Mouse (Mus musculus) liver, postnatal 0 days (tissue): ENCODE measurements at regions not wholly inside any gene's neighbourhood (a gene's known extent, or its start where the extent isn't known, plus 50 kb on each side); places are given as distances from the start of the nearest gene placed in this dataset.

Source experiments
- ATAC-seq: fragments of 200-750 bp; cut with Nextera tagmentation; 2 replicates; pipeline ENCODE4 v1.8.0; 2017; ENCODE audit warnings: mild to moderate bottlenecking, moderate library complexity
- DNase-seq: peaks from one replicate; pipeline ENCODE4 v3.0.0-alpha.2; 2016
- H3K27ac ChIP-seq: fragments of 300-500 bp; sonication (generic); 2 replicates; pipeline ENCODE4 v1.5.1; 2014; ENCODE audit warnings: antibody characterized with exemption, moderate library complexity, mild to moderate bottlenecking, low read depth
- H3K27me3 ChIP-seq: fragments of 300-500 bp; sonication (generic); 2 replicates; pipeline ENCODE4 v1.6.1; 2014; ENCODE audit warnings: low read length, control low read depth, mixed read lengths; ENCODE audit not compliant: insufficient read depth
- H3K36me3 ChIP-seq: fragments of 300-500 bp; sonication (generic); replicated peaks from 2 replicates; pipeline ENCODE4 v1.6.1; 2014; ENCODE audit warnings: mild to moderate bottlenecking, control low read depth, low read length, moderate library complexity, mixed read lengths; ENCODE audit not compliant: insufficient read depth
- H3K4me1 ChIP-seq: fragments of 300-500 bp; sonication (generic); 2 replicates; pipeline ENCODE4 v1.6.1; 2014; ENCODE audit warnings: antibody characterized with exemption, mild to moderate bottlenecking, control low read depth; ENCODE audit not compliant: insufficient read depth
- H3K4me2 ChIP-seq: fragments of 300-500 bp; sonication (generic); 2 replicates; pipeline ENCODE4 v1.6.1; 2014; ENCODE audit warnings: low read depth, mild to moderate bottlenecking, low read length, moderate library complexity, mixed read lengths
- H3K4me3 ChIP-seq: fragments of 300-500 bp; sonication (generic); 2 replicates; pipeline ENCODE4 v1.5.1; 2014; ENCODE audit warnings: low read depth, low read length
- H3K9ac ChIP-seq: fragments of 300-500 bp; sonication (generic); replicated peaks from 2 replicates; pipeline ENCODE4 v1.6.1; 2014; ENCODE audit warnings: mild to moderate bottlenecking, moderate library complexity
- H3K9me3 ChIP-seq: fragments of 300-500 bp; sonication (generic); 2 replicates; pipeline ENCODE4 v1.6.1; 2016; ENCODE audit warnings: mild to moderate bottlenecking, control low read depth, low read length, mixed read lengths
- CTCF ChIP-seq: sonication (generic); IDR thresholded peaks from 2 replicates; pipeline ENCODE4 v1.5.1; 2016; ENCODE audit warnings: antibody characterized with exemption, low read depth
- EP300 ChIP-seq: IDR thresholded peaks from 2 replicates; pipeline ENCODE4 v1.6.1; 2016; ENCODE audit warnings: antibody characterized with exemption, low read depth, mild to moderate bottlenecking
- WGBS: fragments of 180-500 bp; shearing (Covaris S2); extraction: QIAGEN DNeasy Blood & Tissue Kit; methylation state at CpG from one replicate; pipeline ENCODE4 v1.1.7; 2014; ENCODE audit not compliant: insufficient replicate concordance; 5-methylcytosine and 5-hydroxymethylcytosine counted together

GRCm38 (mm10) chr19:15357181-15357580 is 590.0 kb downstream of the Psat1 start:
- no peak overlapping the region for H3K27ac ChIP-seq
- no peak overlapping the region for H3K4me3 ChIP-seq
- no peaks in the 10 kb centered on the region for H3K4me1 ChIP-seq
- ATAC-seq (no peak), DNase-seq (no peak)
- 68% methylated on average over 3 of the region's 3 CpGs for WGBS
- no peaks in the 10 kb centered on the region for H3K36me3 ChIP-seq
- TF ChIP-seq EP300, result no peak
- no peak for TF ChIP-seq CTCF
- no peak overlapping the region for H3K9ac ChIP-seq
- no peak overlapping the region for H3K4me2 ChIP-seq
- H3K27me3 ChIP-seq, result no peaks in the 10 kb centered on the region
- H3K9me3 ChIP-seq, result no peaks in the 10 kb centered on the region

GRCm38 (mm10) chr19:15348356-15348755 is 598.8 kb downstream of the Psat1 start:
- Histone ChIP-seq H3K27me3 (no peaks in the 10 kb centered on the region), H3K4me3 (no peak overlapping the region), H3K9ac (no peak overlapping the region), H3K36me3 (no peaks in the 10 kb centered on the region), H3K9me3 (no peaks in the 10 kb centered on the region), H3K4me2 (no peak overlapping the region), H3K4me1 (no peaks in the 10 kb centered on the region), H3K27ac (no peak overlapping the region)
- DNase-seq (no peak), ATAC-seq (no peak)
- 86% methylated on average over 3 of the region's 3 CpGs for WGBS
- no peak for TF ChIP-seq EP300
- TF ChIP-seq CTCF, result no peak

- 57% methylated on average over 1 of the region's 1 CpGs for WGBS
- H3K4me2 ChIP-seq, result no peak overlapping the region
- ATAC-seq (no peak), DNase-seq (no peak)
- H3K4me3 ChIP-seq, result no peak overlapping the region
- H3K36me3 ChIP-seq, result no peaks in the 10 kb centered on the region
- TF ChIP-seq CTCF (no peak), EP300 (no peak)
- H3K9me3 ChIP-seq, result no peaks in the 10 kb centered on the region
- no peak overlapping the region for H3K9ac ChIP-seq
- no peaks in the 10 kb centered on the region for H3K4me1 ChIP-seq
- no peak overlapping the region for H3K27ac ChIP-seq
- H3K27me3 ChIP-seq, result no peaks in the 10 kb centered on the region
Observed at GRCm38 (mm10) chr19:15342229-15342628, 604.9 kb downstream of the Psat1 start.

- DNase-seq, result no peak
- Histone ChIP-seq H3K4me3 (no peak overlapping the region), H3K4me1 (no peaks in the 10 kb centered on the region), H3K27ac (no peak overlapping the region), H3K4me2 (no peak overlapping the region), H3K9me3 (no peaks in the 10 kb centered on the region), H3K27me3 (no peaks in the 10 kb centered on the region), H3K36me3 (no peaks in the 10 kb centered on the region), H3K9ac (no peak overlapping the region)
- 60% methylated on average over 19 of the region's 19 CpGs for WGBS
- ATAC-seq, result no peak
- TF ChIP-seq EP300, result no peak
- TF ChIP-seq CTCF, result no peak
Observed at GRCm38 (mm10) chr19:15340305-15340983, 606.7 kb downstream of the Psat1 start.

GRCm38 (mm10) chr19:15339979-15340304 is 607.2 kb downstream of the Psat1 start:
- no peak overlapping the region for H3K9ac ChIP-seq
- no peak for TF ChIP-seq EP300
- no peak for TF ChIP-seq CTCF
- no peaks in the 10 kb centered on the region for H3K36me3 ChIP-seq
- no peaks in the 10 kb centered on the region for H3K4me1 ChIP-seq
- H3K27ac ChIP-seq, result no peak overlapping the region
- H3K4me3 ChIP-seq, result no peak overlapping the region
- no peak for ATAC-seq
- no peak overlapping the region for H3K4me2 ChIP-seq
- H3K27me3 ChIP-seq, result no peaks in the 10 kb centered on the region
- DNase-seq, result no peak
- H3K9me3 ChIP-seq, result no peaks in the 10 kb centered on the region
- WGBS, result 76% methylated on average over 11 of the region's 11 CpGs

- Histone ChIP-seq H3K36me3 (no peaks in the 10 kb centered on the region), H3K9ac (no peak overlapping the region), H3K4me3 (no peak overlapping the region), H3K9me3 (no peaks in the 10 kb centered on the region), H3K4me2 (no peak overlapping the region), H3K27me3 (no peaks in the 10 kb centered on the region), H3K4me1 (no peaks in the 10 kb centered on the region), H3K27ac (no peak overlapping the region)
- 71% methylated on average over 3 of the region's 3 CpGs for WGBS
- no peak for ATAC-seq
- no peak for TF ChIP-seq EP300
- no peak for TF ChIP-seq CTCF
- DNase-seq, result no peak
Observed at GRCm38 (mm10) chr19:15330155-15330554, 617.0 kb downstream of the Psat1 start.

GRCm38 (mm10) chr19:15299474-15299873 is 647.7 kb downstream of the Psat1 start:
- TF ChIP-seq CTCF, result peak; percentile 43; the same call in 1 of the 2 replicates
- no peak for TF ChIP-seq EP300
- no peaks in the 10 kb centered on the region for H3K27me3 ChIP-seq
- H3K36me3 ChIP-seq, result no peaks in the 10 kb centered on the region
- H3K4me2 ChIP-seq, result no peak overlapping the region
- no peaks in the 10 kb centered on the region for H3K9me3 ChIP-seq
- H3K4me1 ChIP-seq, result no peaks in the 10 kb centered on the region
- no peak for ATAC-seq
- H3K9ac ChIP-seq, result no peak overlapping the region
- 31% methylated on average over 6 of the region's 6 CpGs for WGBS
- H3K27ac ChIP-seq, result no peak overlapping the region
- no peak for DNase-seq
- no peak overlapping the region for H3K4me3 ChIP-seq
